ENCODE assay signal across 19 mouse cellular contexts in genomic region chr2:162082391-162082790, GRCm38 (mm10).
A peak's percentile ranks its signal among the peaks of the same experiment; 100 is the strongest.
DNase-seq lines count a peak whose midpoint lies in the region; ATAC-seq and TF ChIP-seq lines count a peak whose summit lies in the region.
"Had no signal": no experiment of that assay in that cellular context is flagged by ENCODE, and none has a peak within 500 bp of the region (broad histone marks: within the 10 kb centered on the region; RNA-seq: fewer than 3 reads in every experiment).

No protein-coding gene starts in this region.

- no peaks in the 10 kb centered on the region for H3K9me3 ChIP-seq in forebrain, postnatal 0 days (ENCODE audit: low read length)
- H3K9me3 ChIP-seq: embryonic facial prominence, embryonic 12.5 days; hindbrain, embryonic 12.5 days; liver, embryonic 13.5 days; lung, embryonic 15.5 days; midbrain, embryonic 13.5 days had no signal

- ATAC-seq in forebrain, postnatal 0 days = peak; percentile 88
- ATAC-seq: inflammation-experienced regulatory T-cells, adult 6 months; midbrain, embryonic 13.5 days had no signal

- peak; percentile 44 for DNase-seq in heart, adult 11 months
- DNase-seq in heart, postnatal 4 days = no peak
- DNase-seq in forebrain, postnatal 0 days = peak; percentile 54
- DNase-seq in left cerebral cortex, adult 9 months (ENCODE audit: low spot score in 2 of 2) = peak; percentile 65 to 68
- peak; percentile 43 for DNase-seq in right cerebral cortex, postnatal 25 days
- no peak for DNase-seq in natural killer cell, adult 2 months (ENCODE audit: low spot score in 2 of 2)
- no peak for DNase-seq in cerebellum, adult 8-10 months
- DNase-seq in MN1 (ENCODE audit: low spot score) = no peak
- DNase-seq: adrenal gland, postnatal 25 days; cerebellum, adult 9-10 months; gastrocnemius, postnatal 10 days; kidney, postnatal 4 days; liver, embryonic 13.5 days; thymus, adult 18-20 months had no signal

- no peaks in the 10 kb centered on the region for H3K27me3 ChIP-seq in forebrain, postnatal 0 days (ENCODE audit: insufficient read depth, low read length)
- H3K27me3 ChIP-seq: embryonic facial prominence, embryonic 12.5 days; hindbrain, embryonic 12.5 days; liver, embryonic 13.5 days; lung, embryonic 15.5 days; midbrain, embryonic 13.5 days had no signal

- H3K36me3 ChIP-seq in forebrain, postnatal 0 days (ENCODE audit: insufficient read depth) = no peaks in the 10 kb centered on the region
- H3K36me3 ChIP-seq: embryonic facial prominence, embryonic 12.5 days; hindbrain, embryonic 12.5 days; liver, embryonic 13.5 days; lung, embryonic 15.5 days; midbrain, embryonic 13.5 days had no signal

- H3K4me1 ChIP-seq in forebrain, postnatal 0 days (ENCODE audit: insufficient read depth) = peaks cover 14% of the 10 kb centered on the region; the same call in 1 of the 2 replicates
- H3K4me1 ChIP-seq: embryonic facial prominence, embryonic 12.5 days; hindbrain, embryonic 12.5 days; liver, embryonic 13.5 days; lung, embryonic 15.5 days had no signal

- H3K9ac ChIP-seq in forebrain, postnatal 0 days = no peak overlapping the region
- H3K9ac ChIP-seq: embryonic facial prominence, embryonic 12.5 days; hindbrain, embryonic 12.5 days; liver, embryonic 13.5 days; lung, embryonic 15.5 days; midbrain, embryonic 13.5 days had no signal

- H3K4me3 ChIP-seq in forebrain, postnatal 0 days (ENCODE audit: low read depth, low read length) = no peak overlapping the region
- H3K4me3 ChIP-seq: embryonic facial prominence, embryonic 12.5 days; hindbrain, embryonic 12.5 days; liver, embryonic 13.5 days; lung, embryonic 15.5 days; midbrain, embryonic 13.5 days had no signal

- H3K4me2 ChIP-seq in forebrain, postnatal 0 days (ENCODE audit: low read depth) = no peak overlapping the region
- H3K4me2 ChIP-seq: embryonic facial prominence, embryonic 12.5 days; hindbrain, embryonic 12.5 days; liver, embryonic 13.5 days; lung, embryonic 15.5 days; midbrain, embryonic 13.5 days had no signal

- 74% methylated on average over 3 of the region's 3 CpGs for WGBS in forebrain, postnatal 0 days

- H3K27ac ChIP-seq in forebrain, postnatal 0 days (ENCODE audit: low read depth, low read length) = peak overlapping the region; percentile 78
- H3K27ac ChIP-seq: embryonic facial prominence, embryonic 12.5 days; hindbrain, embryonic 12.5 days; liver, embryonic 13.5 days; lung, embryonic 15.5 days; midbrain, embryonic 13.5 days had no signal

- TF ChIP-seq CTCF in forebrain, postnatal 0 days (IDR thresholded peaks at IDR 0.05; ENCODE audit: low read depth) = no peak

Comparison
In these comparisons a context has a peak if more than half of its experiments do, and no peak if none do; other contexts are left out.
1. DNase-seq: peak in heart, adult 11 months (single experiment), forebrain, postnatal 0 days (single experiment), left cerebral cortex, adult 9 months (2 of 2) and right cerebral cortex, postnatal 25 days (single experiment); none in heart, postnatal 4 days (single experiment), natural killer cell, adult 2 months (0 of 2), cerebellum, adult 8-10 months (single experiment) and MN1 (single experiment).